Mouse (Mus musculus): ENCODE results near the gene Trim46. TPM values are rescaled to one million over a fixed set of nuclear protein-coding genes. Genes with fewer than 3 reads are reported as not detected.
"Not testable (repeated sequence)": the region's sequence is repeated elsewhere in the genome, so short reads cannot be mapped to it uniquely, and the experiment has no call there.

The Trim46 gene
- polyA plus RNA-seq, 2 experiments from 2014 or later: 4.0 to 7.0 TPM

GRCm38 (mm10) chr3:89232614-89233013 lies 13.5 kb downstream of the Trim46 start:
- ATAC-seq: no peak

- ATAC-seq: no peak
These were observed 14.3 kb downstream of the Trim46 start for GRCm38 (mm10) chr3:89231772-89232275.

GRCm38 (mm10) chr3:89231345-89231744 lies 14.8 kb downstream of the Trim46 start:
- ATAC-seq: peak; percentile 70

GRCm38 (mm10) chr3:89230561-89230960 lies 15.5 kb downstream of the Trim46 start:
- no peak for ATAC-seq

GRCm38 (mm10) chr3:89229276-89229675 lies 16.8 kb downstream of the Trim46 start:
- ATAC-seq: no peak

GRCm38 (mm10) chr3:89228836-89229235 lies 17.3 kb downstream of the Trim46 start, which contains the start of gene Muc1:
Gene Muc1, plus strand, starts transcription at chr3:89229057.
- ATAC-seq: no peak

- ATAC-seq: peak; percentile 62
These were observed 17.9 kb downstream of the Trim46 start for GRCm38 (mm10) chr3:89228180-89228549.

GRCm38 (mm10) chr3:89227307-89228179 lies 18.6 kb downstream of the Trim46 start:
- peak; percentile 54 for ATAC-seq

GRCm38 (mm10) chr3:89226900-89227299 lies 19.2 kb downstream of the Trim46 start, which contains the start of gene Mtx1:
Gene Mtx1, minus strand, starts transcription at chr3:89227088.
- no peak for ATAC-seq

- ATAC-seq: no peak
These were observed 19.7 kb downstream of the Trim46 start for GRCm38 (mm10) chr3:89226361-89226760.

GRCm38 (mm10) chr3:89225918-89226317 lies 20.2 kb downstream of the Trim46 start:
- ATAC-seq: no peak

- ATAC-seq: no peak
These were observed 20.7 kb downstream of the Trim46 start for GRCm38 (mm10) chr3:89225321-89225815.

GRCm38 (mm10) chr3:89224796-89225195 lies 21.3 kb downstream of the Trim46 start:
- no peak for ATAC-seq

GRCm38 (mm10) chr3:89221167-89221566 lies 24.9 kb downstream of the Trim46 start:
- no peak for ATAC-seq

GRCm38 (mm10) chr3:89219546-89219945 lies 26.6 kb downstream of the Trim46 start:
- no peak for ATAC-seq

- ATAC-seq: no peak
These were observed 27.8 kb downstream of the Trim46 start for GRCm38 (mm10) chr3:89218271-89218670.

- not testable (repeated sequence) for ATAC-seq
These were observed 29.7 kb downstream of the Trim46 start for GRCm38 (mm10) chr3:89216407-89216806.

- ATAC-seq: peak; percentile 35
These were observed 30.3 kb downstream of the Trim46 start for GRCm38 (mm10) chr3:89215853-89216252.

- ATAC-seq: peak; percentile 56
These were observed 31.3 kb downstream of the Trim46 start, which contains the start of gene Thbs3 for GRCm38 (mm10) chr3:89214681-89215411. Gene Thbs3, plus strand, starts transcription at chr3:89215180.

- peak; percentile 85 for ATAC-seq
These were observed 32.1 kb downstream of the Trim46 start for GRCm38 (mm10) chr3:89213803-89214530.

GRCm38 (mm10) chr3:89210731-89211130 lies 35.4 kb downstream of the Trim46 start:
- no peak for ATAC-seq

- no peak for ATAC-seq
These were observed 35.9 kb downstream of the Trim46 start for GRCm38 (mm10) chr3:89210162-89210561.

Measured in CD4-positive, CD25-positive, alpha-beta regulatory T cell, adult 4 months (primary cell).